Mouse (Mus musculus) hindbrain, postnatal 0 days (tissue): Measurements from ENCODE around the gene Thra. TPM values are rescaled to one million over a fixed set of nuclear protein-coding genes. Genes with fewer than 3 reads are reported as not detected.

Experiments
- ATAC-seq: fragments of 200-750 bp; cut with Nextera tagmentation; 2 replicates; pipeline ENCODE4 v1.8.0; 2017; ENCODE audit warnings: mild to moderate bottlenecking, moderate TSS enrichment, moderate library complexity
- DNase-seq: peaks from one replicate; pipeline ENCODE4 v3.0.0-alpha.2; 2015; ENCODE audit warnings: low spot score
- H3K27ac ChIP-seq: fragments of 300-500 bp; sonication (generic); 2 replicates; pipeline ENCODE4 v1.5.1; 2014; ENCODE audit warnings: mild to moderate bottlenecking
- H3K27me3 ChIP-seq: fragments of 300-500 bp; sonication (generic); 2 replicates; pipeline ENCODE4 v1.6.1; 2014; ENCODE audit warnings: low read length, mixed read lengths; ENCODE audit not compliant: insufficient read depth
- H3K36me3 ChIP-seq: fragments of 300-500 bp; sonication (generic); 2 replicates; pipeline ENCODE4 v1.6.1; 2014; ENCODE audit warnings: low read length, mixed read lengths; ENCODE audit not compliant: insufficient read depth
- H3K4me1 ChIP-seq: fragments of 300-500 bp; sonication (generic); 2 replicates; pipeline ENCODE4 v1.6.1; 2014; ENCODE audit warnings: antibody characterized with exemption, low read length, mixed read lengths; ENCODE audit not compliant: insufficient read depth
- H3K4me2 ChIP-seq: fragments of 300-500 bp; sonication (generic); 2 replicates; pipeline ENCODE4 v1.6.1; 2014; ENCODE audit warnings: low read depth, mild to moderate bottlenecking, low read length, moderate library complexity, mixed read lengths
- H3K4me3 ChIP-seq: fragments of 300-500 bp; sonication (generic); 2 replicates; pipeline ENCODE4 v1.5.1; 2014; ENCODE audit warnings: low read length
- H3K9ac ChIP-seq: fragments of 300-500 bp; sonication (generic); replicated peaks from 2 replicates; pipeline ENCODE4 v1.6.1; 2014; ENCODE audit warnings: mild to moderate bottlenecking, low read length, moderate library complexity, mixed read lengths
- H3K9me3 ChIP-seq: fragments of 300-500 bp; sonication (generic); 2 replicates; pipeline ENCODE4 v1.6.1; 2016; ENCODE audit warnings: low read length, mixed read lengths
- CTCF ChIP-seq: IDR thresholded peaks from 2 replicates; pipeline ENCODE4 v1.5.1; 2016; ENCODE audit warnings: antibody characterized with exemption, control low read depth, low read depth
- WGBS: fragments of 180-500 bp; shearing (Covaris S2); extraction: QIAGEN DNeasy Blood & Tissue Kit; methylation state at CpG from one replicate; pipeline ENCODE4 v1.1.7; 2014; 5-methylcytosine and 5-hydroxymethylcytosine counted together
- polyA plus RNA-seq: library from polyadenylated mRNA; unstranded; fragments of >200 nt; fragmentation: Nextera tagmentation; extraction: Ambion mirVana; gene quantifications from 2 replicates; pipeline ENCODE4 v1.2.1, GENCODE M21; 2015
- total RNA-seq: library from RNA; depleted of rRNA; stranded (reverse); fragments of >200 nt; gene quantifications from 2 replicates; pipeline ENCODE4 v1.2.3, GENCODE M21; 2014; rRNA removed

Thra gene
- 725 and 812 TPM in 2 replicates for total RNA-seq
- polyA plus RNA-seq: 160 TPM in 2 replicates

DNA sequence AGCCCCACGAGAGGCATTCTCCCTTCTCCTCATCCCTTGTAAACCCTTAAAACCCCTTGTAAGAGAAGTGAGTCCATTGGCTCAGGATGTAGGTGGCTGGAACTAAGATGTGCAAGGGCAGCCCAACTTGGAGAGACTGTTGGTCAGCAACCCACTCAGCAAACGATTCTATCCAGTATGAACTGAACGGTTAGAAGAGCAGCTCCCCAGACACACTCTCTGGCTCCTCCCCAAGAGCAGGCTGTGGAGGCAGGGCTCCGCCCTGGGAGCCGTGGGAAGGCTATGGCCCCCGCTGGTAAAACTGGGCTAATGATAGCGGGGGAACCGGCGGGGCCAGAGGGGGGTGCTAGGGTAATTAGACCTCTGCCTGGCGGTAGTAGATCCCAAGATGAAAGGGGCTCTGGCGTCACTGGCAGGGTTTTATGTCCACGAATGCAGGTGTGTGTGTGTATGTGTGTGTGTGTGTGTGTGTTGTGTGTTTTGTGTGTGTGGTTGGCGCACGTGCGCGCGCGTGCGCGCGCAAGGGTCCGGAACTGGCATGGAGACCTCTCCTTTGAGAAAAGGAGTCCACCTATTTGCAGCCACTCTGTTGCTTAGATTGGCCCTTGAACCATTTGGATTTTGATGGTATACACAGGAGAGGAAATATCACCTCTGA is at the start of gene Thra:
Thra (plus strand) TSS at position 246 of the 658 bp plus-strand sequence.
- peak; percentile 53 for ATAC-seq

DNA sequence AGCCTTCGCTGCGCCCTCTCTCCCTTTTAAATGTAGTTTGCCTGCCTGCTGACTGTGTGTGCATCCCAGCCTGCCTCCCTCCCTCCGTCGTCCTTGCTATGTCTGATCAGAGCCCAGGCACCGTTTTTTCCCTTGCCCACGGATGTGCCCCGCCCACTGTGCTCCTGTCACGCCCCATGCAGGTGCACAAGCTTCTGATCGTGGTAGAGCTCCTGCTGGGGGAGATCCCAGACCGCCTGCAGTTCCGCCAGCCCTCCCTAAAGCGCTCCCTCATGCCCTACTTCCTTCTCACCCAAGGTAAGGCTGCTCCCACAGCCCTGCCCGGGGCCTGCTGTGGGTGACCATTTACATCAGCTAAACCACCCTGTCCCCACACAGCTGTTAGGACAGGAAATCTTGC is 47.2 kb upstream of the Thra start:
- H3K27me3 ChIP-seq: no peaks in the 10 kb centered on the region
- no peak overlapping the region for H3K27ac ChIP-seq
- no peak overlapping the region for H3K4me3 ChIP-seq
- DNase-seq (no peak), ATAC-seq (no peak)
- no peak for TF ChIP-seq CTCF
- H3K4me2 ChIP-seq: no peak overlapping the region
- no peak overlapping the region for H3K9ac ChIP-seq
- 79% methylated on average over 13 of the region's 13 CpGs for WGBS
- H3K4me1 ChIP-seq: no peaks in the 10 kb centered on the region
- no peaks in the 10 kb centered on the region for H3K9me3 ChIP-seq
- H3K36me3 ChIP-seq: peaks cover 61% of the 10 kb centered on the region

More for the DNA sequence above, at the start of gene Thra:
- under 1% methylated on average over 22 of the region's 22 CpGs for WGBS
- H3K4me2 ChIP-seq: peak within 1 kb of the TSS; percentile 61
- H3K36me3 ChIP-seq: no peaks in the 10 kb centered on the region
- peak within 1 kb of the TSS; percentile 100 for H3K9ac ChIP-seq
- peak within 1 kb of the TSS; percentile 99 for H3K4me3 ChIP-seq
- no peaks in the 10 kb centered on the region for H3K27me3 ChIP-seq
- H3K4me1 ChIP-seq: peaks cover 51% of the 10 kb centered on the region
- peak within 1 kb of the TSS; percentile 100 for H3K27ac ChIP-seq
- DNase-seq: peak; percentile 83
- no peak for TF ChIP-seq CTCF
- H3K9me3 ChIP-seq: no peaks in the 10 kb centered on the region

DNA sequence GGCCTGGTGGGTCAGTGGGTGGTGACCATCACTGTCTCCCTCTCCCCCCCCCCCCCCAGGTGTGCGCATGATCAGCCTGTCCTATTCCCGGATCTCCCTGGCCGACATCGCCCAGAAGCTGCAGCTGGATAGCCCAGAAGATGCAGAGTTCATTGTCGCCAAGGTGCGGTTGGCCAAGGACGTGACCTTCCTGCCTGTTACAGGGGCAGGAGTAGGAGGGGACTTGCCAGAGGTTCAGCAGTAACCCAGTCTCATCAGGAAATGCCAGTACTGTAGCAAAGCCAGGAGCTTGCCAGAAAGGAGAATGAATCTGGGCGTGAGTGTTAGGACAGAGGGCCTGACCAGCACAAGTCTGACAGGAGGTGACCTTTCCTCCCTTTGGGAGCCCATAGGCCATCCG is 46.7 kb upstream of the Thra start:
- Histone ChIP-seq H3K27me3 (no peaks in the 10 kb centered on the region), H3K27ac (no peak overlapping the region), H3K9ac (no peak overlapping the region), H3K4me2 (no peak overlapping the region), H3K36me3 (peaks cover 60% of the 10 kb centered on the region), H3K4me1 (no peaks in the 10 kb centered on the region), H3K4me3 (no peak overlapping the region), H3K9me3 (no peaks in the 10 kb centered on the region)
- ATAC-seq (no peak), DNase-seq (no peak)
- WGBS: 88% methylated on average over 9 of the region's 9 CpGs
- no peak for TF ChIP-seq CTCF

DNA sequence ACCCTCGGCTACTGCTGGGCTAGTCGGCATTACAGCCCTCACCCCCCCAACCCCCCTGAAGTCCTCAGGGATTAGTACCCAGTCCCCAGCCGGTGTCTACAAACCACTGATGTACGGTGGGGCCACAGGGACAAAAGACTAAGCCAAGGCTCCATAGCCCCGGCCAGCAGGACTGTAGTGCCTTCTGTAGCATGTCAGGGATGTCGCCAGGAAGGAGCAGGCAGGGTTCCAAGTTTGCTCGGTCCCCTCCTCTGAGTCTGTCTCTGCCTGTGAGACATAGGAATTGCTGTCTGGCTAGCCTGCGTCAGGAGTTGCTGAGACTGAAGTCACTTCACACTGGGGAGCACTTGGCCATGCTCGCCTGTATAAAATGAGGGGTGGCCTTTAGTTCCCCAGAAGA is 46.1 kb upstream of the Thra start:
- Histone ChIP-seq H3K27me3 (no peaks in the 10 kb centered on the region), H3K9me3 (no peaks in the 10 kb centered on the region), H3K36me3 (peaks cover 58% of the 10 kb centered on the region), H3K27ac (no peak overlapping the region), H3K4me3 (no peak overlapping the region), H3K4me2 (no peak overlapping the region), H3K4me1 (no peaks in the 10 kb centered on the region), H3K9ac (no peak overlapping the region)
- ATAC-seq: no peak
- no peak for DNase-seq
- no peak for TF ChIP-seq CTCF
- 57% methylated on average over 9 of the region's 9 CpGs for WGBS

DNA sequence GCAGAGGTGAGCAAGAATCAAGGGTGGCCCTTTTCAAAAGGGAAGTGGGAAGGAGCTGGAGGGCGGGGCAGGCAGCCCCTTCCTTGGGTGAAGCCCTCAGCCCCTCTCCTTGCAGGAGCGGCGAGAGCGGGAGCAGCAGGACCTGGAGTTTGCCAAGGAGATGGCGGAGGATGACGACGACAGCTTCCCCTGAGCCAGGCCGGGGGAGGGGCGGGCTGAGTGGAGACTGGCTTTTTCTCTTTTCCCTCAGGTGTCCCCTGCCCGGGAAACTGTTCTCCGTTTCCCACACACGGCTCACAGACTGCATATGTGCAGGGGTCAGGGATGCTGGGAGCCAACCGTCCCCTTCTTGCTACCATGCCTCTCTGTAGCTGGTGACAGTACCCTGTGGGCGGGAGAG is 45.0 kb upstream of the Thra start:
- ATAC-seq (no peak), DNase-seq (no peak)
- 74% methylated on average over 14 of the region's 14 CpGs for WGBS
- Histone ChIP-seq H3K27me3 (no peaks in the 10 kb centered on the region), H3K36me3 (peaks cover 47% of the 10 kb centered on the region), H3K27ac (no peak overlapping the region; the same call in 1 of the 2 replicates), H3K9ac (no peak overlapping the region), H3K4me1 (no peaks in the 10 kb centered on the region), H3K4me3 (no peak overlapping the region), H3K4me2 (no peak overlapping the region), H3K9me3 (no peaks in the 10 kb centered on the region)
- TF ChIP-seq CTCF: no peak

DNA sequence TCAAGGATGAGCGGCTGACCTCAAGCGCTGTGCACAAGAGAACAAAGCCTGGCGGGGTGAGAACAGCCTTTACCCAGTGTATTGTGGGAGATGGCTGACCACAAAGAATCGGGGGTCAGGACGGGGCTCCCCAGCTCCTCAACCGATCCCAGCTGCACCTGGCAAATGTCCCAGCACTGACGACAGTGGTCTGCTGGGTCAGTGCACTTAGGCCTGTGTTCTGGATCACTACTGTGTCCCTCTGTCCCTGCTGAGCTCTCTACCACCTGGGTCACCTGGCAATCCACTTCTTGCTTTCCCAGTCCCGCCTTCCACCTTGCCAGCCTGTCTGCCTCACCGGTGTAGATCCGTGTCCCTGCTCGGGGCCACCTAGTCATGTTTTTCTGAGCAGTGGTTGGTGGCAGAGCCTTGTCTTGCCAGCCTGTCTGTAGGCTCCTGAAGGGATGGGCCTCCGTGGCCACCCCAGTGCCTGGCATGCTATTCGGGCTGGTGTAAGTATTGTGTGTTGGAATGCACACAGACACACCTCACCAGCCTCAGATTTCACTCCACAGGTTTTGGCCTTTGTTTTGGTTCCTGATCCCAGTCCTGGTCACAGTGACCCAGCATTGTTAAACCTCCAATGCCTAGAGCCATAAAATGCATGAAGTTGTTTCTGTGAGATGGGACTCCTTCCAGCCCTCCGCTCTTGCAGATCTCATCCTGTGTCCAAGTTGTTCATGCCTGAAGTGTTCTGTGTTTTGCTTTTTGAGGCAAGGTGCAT is 43.8 kb upstream of the Thra start:
- ATAC-seq (no peak), DNase-seq (no peak)
- Histone ChIP-seq H3K27me3 (no peaks in the 10 kb centered on the region), H3K9me3 (no peaks in the 10 kb centered on the region), H3K36me3 (peaks cover 35% of the 10 kb centered on the region), H3K4me2 (no peak overlapping the region), H3K4me1 (no peaks in the 10 kb centered on the region), H3K27ac (no peak overlapping the region), H3K9ac (no peak overlapping the region), H3K4me3 (no peak overlapping the region)
- 82% methylated on average over 14 of the region's 14 CpGs for WGBS
- TF ChIP-seq CTCF: no peak

DNA sequence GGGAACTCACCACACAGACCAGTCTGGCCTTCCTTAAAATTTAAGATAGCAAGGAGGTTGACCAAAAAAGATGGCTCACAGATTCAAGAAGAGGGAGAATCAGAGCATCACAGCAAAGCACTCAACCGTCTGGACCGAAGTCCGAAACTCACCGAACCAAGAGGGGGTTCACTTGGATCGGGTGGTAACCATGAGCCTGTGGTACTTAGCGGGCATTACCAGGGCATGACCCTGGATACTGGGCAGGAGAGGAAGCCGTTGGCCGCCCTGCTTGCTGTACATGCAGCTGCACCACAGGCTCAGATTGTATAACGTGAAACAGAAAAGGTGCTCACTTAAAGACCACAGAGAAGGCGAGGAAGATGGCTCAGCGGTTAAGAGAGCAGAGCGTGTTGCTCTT is 43.2 kb upstream of the Thra start:
- no peak overlapping the region for H3K4me3 ChIP-seq
- TF ChIP-seq CTCF: no peak
- no peak for ATAC-seq
- WGBS: 91% methylated on average over 12 of the region's 12 CpGs
- peaks cover 29% of the 10 kb centered on the region for H3K36me3 ChIP-seq
- H3K27me3 ChIP-seq: no peaks in the 10 kb centered on the region
- no peak overlapping the region for H3K4me2 ChIP-seq
- H3K4me1 ChIP-seq: no peaks in the 10 kb centered on the region
- H3K9me3 ChIP-seq: no peaks in the 10 kb centered on the region
- no peak overlapping the region for H3K9ac ChIP-seq
- no peak overlapping the region for H3K27ac ChIP-seq
- no peak for DNase-seq
